Mouse (Mus musculus): ENCODE data around the gene Slc34a3.

GRCm38 (mm10) chr2:25255284-25255779 lies 21.2 kb upstream of the Slc34a3 start, which contains the start of gene Tmem203:
- peak; percentile 63; the same call in 1 of the 2 replicates for TF ChIP-seq GABPA (IDR thresholded peaks at IDR 0.05; ENCODE audit: insufficient replicate concordance, low read depth, low read length)
- no peak for TF ChIP-seq EP300 (IDR thresholded peaks at IDR 0.05; ENCODE audit: low read length)
- no peak for TF ChIP-seq CTCF (conservative IDR thresholded peaks at IDR 0.05 in 1 of 2, IDR thresholded peaks at IDR 0.05 in 1 of 2; ENCODE audit: low read depth in 2 of 2, low read length in 2 of 2)
- TF ChIP-seq JUND (conservative IDR thresholded peaks at IDR 0.05; ENCODE audit: low read depth, low read length), result no peak
- TF ChIP-seq POLR2A (IDR thresholded peaks at IDR 0.05; ENCODE audit: low read depth, low read length), result peak; percentile 85
- TF ChIP-seq SMC3 (IDR thresholded peaks at IDR 0.05; ENCODE audit: low read depth, low read length), result no peak
- TF ChIP-seq ETS1 (conservative IDR thresholded peaks at IDR 0.05; ENCODE audit: low read depth, low read length), result peak; percentile 56
- peak; percentile 98 for TF ChIP-seq HCFC1 (IDR thresholded peaks at IDR 0.05; ENCODE audit: low read depth, low read length)
- peak; percentile 94 for TF ChIP-seq MAX (IDR thresholded peaks at IDR 0.05; ENCODE audit: low read length)
- TF ChIP-seq USF1 (IDR thresholded peaks at IDR 0.05; ENCODE audit: low read depth, low read length), result no peak
- no peak for TF ChIP-seq ZKSCAN1 (IDR thresholded peaks at IDR 0.05; ENCODE audit: borderline replicate concordance, low read depth, low read length)
- TF ChIP-seq E2F4 (IDR thresholded peaks at IDR 0.05; ENCODE audit: insufficient replicate concordance, low read depth, low read length), result no peak

All from CH12.LX (cell line).